Mouse (Mus musculus): Measurements from ENCODE around the gene Olfr122.

The Olfr122 gene

GRCm38 (mm10) chr17:37768307-37768706, at the start of gene Olfr122:
Gene Olfr122 (plus strand): TSS chr17:37768607.
- in situ Hi-C loops (cut with MboI, MseI): no loop called here

- in situ Hi-C loops (cut with MboI, MseI): no loop called here
Measured at GRCm38 (mm10) chr17:37721508-37721907, 46.9 kb upstream of the Olfr122 start, which contains the start of gene Olfr120. Gene Olfr120 (plus strand): TSS chr17:37721808.

GRCm38 (mm10) chr17:37738070-37738469, 30.3 kb upstream of the Olfr122 start:
- in situ Hi-C loops (cut with MboI, MseI): no loop called here

- in situ Hi-C loops (cut with MboI, MseI): no loop called here
Measured at GRCm38 (mm10) chr17:37793229-37793628, 24.8 kb downstream of the Olfr122 start, which contains the start of gene Olfr123. Gene Olfr123 (plus strand): TSS chr17:37793529.

GRCm38 (mm10) chr17:37799588-37799987, 31.2 kb downstream of the Olfr122 start, which contains the start of gene Olfr124:
Gene Olfr124 (plus strand): TSS chr17:37799888.
- in situ Hi-C loops (cut with MboI, MseI): no loop called here
